Mouse (Mus musculus) CH12.LX (cell line): ENCODE results near the gene Arhgef2. TPM values are rescaled to one million over a fixed set of nuclear protein-coding genes. Genes with fewer than 3 reads are reported as not detected.

Source experiments
- DNase-seq: peaks from one replicate; pipeline ENCODE4 v3.0.0-alpha.2; 2013; ENCODE audit errors: extremely low read depth
- H3K27ac ChIP-seq: 2 replicates; pipeline ENCODE4 v1.5.1; 2012; ENCODE audit warnings: low read depth, mild to moderate bottlenecking, control low read depth, moderate library complexity; ENCODE audit not compliant: insufficient read depth
- H3K27me3 ChIP-seq: replicated peaks from 2 replicates; pipeline ENCODE3; 2012; ENCODE audit warnings: inconsistent platforms
- H3K36me3 ChIP-seq, 2 experiments: replicated peaks in 1 of 2; 2 replicates each; pipeline versions ENCODE3 to v1.6.1; 2012; ENCODE audit warnings: inconsistent platforms in 1 of 2, low read length in 1 of 2, mild to moderate bottlenecking in 1 of 2, mixed read lengths in 1 of 2, moderate library complexity in 1 of 2; ENCODE audit not compliant: control insufficient read depth in 1 of 2, insufficient read depth in 1 of 2
- H3K4me1 ChIP-seq, 2 experiments: 2 replicates each; pipeline ENCODE4 v1.6.1; 2012; ENCODE audit warnings: inconsistent platforms in 1 of 2, moderate library complexity in 1 of 2; ENCODE audit not compliant: insufficient read depth in 2 of 2, control insufficient read depth in 1 of 2
- H3K4me2 ChIP-seq: 2 replicates; pipeline ENCODE4 v1.6.1; 2012; ENCODE audit warnings: low read depth, mild to moderate bottlenecking, control low read depth; ENCODE audit not compliant: poor library complexity, insufficient read depth, severe bottlenecking
- H3K4me3 ChIP-seq, 3 experiments: fragments of 150-350 bp in 1 of 3; sonication (generic) in 1 of 3; replicated peaks in 1 of 3; 2 replicates each; pipeline versions ENCODE3 to v1.5.1; 2011 to 2012; ENCODE audit warnings: low read depth in 2 of 3, low read length in 2 of 3, mild to moderate bottlenecking in 2 of 3, moderate library complexity in 2 of 3, control low read depth in 1 of 3, improper control_type of control experiment in 1 of 3, inconsistent platforms in 1 of 3, mixed read lengths in 1 of 3; ENCODE audit not compliant: poor library complexity in 1 of 3
- H3K79me2 ChIP-seq: replicated peaks from 2 replicates; pipeline ENCODE4 v1.6.1; 2012; ENCODE audit warnings: mild to moderate bottlenecking, moderate library complexity; ENCODE audit not compliant: control insufficient read depth, poor library complexity, insufficient read depth, severe bottlenecking; ENCODE audit errors: extremely low read depth
- H3K9ac ChIP-seq: 2 replicates; pipeline ENCODE4 v1.6.1; 2012; ENCODE audit warnings: low read depth, mild to moderate bottlenecking, control low read depth, moderate library complexity; ENCODE audit not compliant: insufficient read depth
- H3K9me3 ChIP-seq: replicated peaks from 2 replicates; pipeline ENCODE3; 2012; ENCODE audit warnings: low read length, inconsistent platforms, mixed read lengths
- BHLHE40 ChIP-seq: IDR thresholded peaks from 2 replicates; pipeline ENCODE4 v1.6.1; 2011; ENCODE audit warnings: mild to moderate bottlenecking, low read depth, low read length, improper control_type of control experiment
- CHD1 ChIP-seq: IDR thresholded peaks from 2 replicates; pipeline ENCODE4 v1.6.1; 2012; ENCODE audit warnings: low read depth, low read length, improper control_type of control experiment, inconsistent platforms
- CHD2 ChIP-seq: IDR thresholded peaks from 2 replicates; pipeline ENCODE4 v1.6.1; 2011; ENCODE audit warnings: low read length, improper control_type of control experiment
- CTCF ChIP-seq, 2 experiments: IDR thresholded peaks in 1 of 2; conservative IDR thresholded peaks in 1 of 2; 2 replicates each; pipeline ENCODE4 v1.5.1; 2011 to 2012; ENCODE audit warnings: low read depth in 2 of 2, low read length in 2 of 2, improper control_type of control experiment in 1 of 2, inconsistent platforms in 1 of 2, mild to moderate bottlenecking in 1 of 2, moderate library complexity in 1 of 2
- ELF1 ChIP-seq: IDR thresholded peaks from 2 replicates; pipeline ENCODE4 v1.6.1; 2014; ENCODE audit warnings: low read depth, mild to moderate bottlenecking, inconsistent platforms, low read length, improper control_type of control experiment
- ETS1 ChIP-seq: conservative IDR thresholded peaks from 2 replicates; pipeline ENCODE4 v1.6.1; 2012; ENCODE audit warnings: low read depth, mild to moderate bottlenecking, inconsistent platforms, low read length, improper control_type of control experiment, moderate library complexity
- GABPA ChIP-seq: IDR thresholded peaks from 2 replicates; pipeline ENCODE4 v1.6.1; 2012; ENCODE audit warnings: low read depth, low read length, improper control_type of control experiment, inconsistent platforms; ENCODE audit not compliant: insufficient replicate concordance
- JUND ChIP-seq: conservative IDR thresholded peaks from 2 replicates; pipeline ENCODE4 v1.6.1; 2011; ENCODE audit warnings: low read depth, low read length, improper control_type of control experiment
- MAFK ChIP-seq: IDR thresholded peaks from 2 replicates; pipeline ENCODE4 v1.6.1; 2011; ENCODE audit warnings: low read length, improper control_type of control experiment; ENCODE audit not compliant: insufficient replicate concordance
- MAZ ChIP-seq: IDR thresholded peaks from 2 replicates; pipeline ENCODE4 v1.6.1; 2012; ENCODE audit warnings: low read depth, mild to moderate bottlenecking, inconsistent platforms, low read length, improper control_type of control experiment, moderate library complexity
- MXI1 ChIP-seq: IDR thresholded peaks from 2 replicates; pipeline ENCODE4 v1.6.1; 2011; ENCODE audit warnings: mild to moderate bottlenecking, low read depth, low read length, improper control_type of control experiment
- MYC ChIP-seq: IDR thresholded peaks from 2 replicates; pipeline ENCODE4 v1.6.1; 2011; ENCODE audit warnings: low read depth, mild to moderate bottlenecking, improper control_type of control experiment, low read length
- NELFE ChIP-seq: IDR thresholded peaks from 2 replicates; pipeline ENCODE4 v1.6.1; 2011; ENCODE audit warnings: low read depth, low read length, improper control_type of control experiment
- NRF1 ChIP-seq: IDR thresholded peaks from 2 replicates; pipeline ENCODE4 v1.6.1; 2014; ENCODE audit warnings: low read depth, mild to moderate bottlenecking, inconsistent platforms, low read length, improper control_type of control experiment, moderate library complexity
- PAX5 ChIP-seq: IDR thresholded peaks from 2 replicates; pipeline ENCODE4 v1.6.1; 2012; ENCODE audit warnings: low read length, inconsistent platforms, mixed read lengths
- POLR2A ChIP-seq: IDR thresholded peaks from 2 replicates; pipeline ENCODE4 v1.6.1; 2011; ENCODE audit warnings: low read depth, mild to moderate bottlenecking, improper control_type of control experiment, low read length
- POLR2AphosphoS2 ChIP-seq: IDR thresholded peaks from 2 replicates; pipeline ENCODE4 v1.6.1; 2011; ENCODE audit warnings: low read depth, low read length, improper control_type of control experiment
- RAD21 ChIP-seq: IDR thresholded peaks from 2 replicates; pipeline ENCODE4 v1.6.1; 2011; ENCODE audit warnings: low read depth, mild to moderate bottlenecking, low read length, improper control_type of control experiment, moderate library complexity
- SIN3A ChIP-seq: IDR thresholded peaks from 2 replicates; pipeline ENCODE4 v1.6.1; 2012; ENCODE audit warnings: low read length, improper control_type of control experiment, inconsistent platforms
- SMC3 ChIP-seq: IDR thresholded peaks from 2 replicates; pipeline ENCODE4 v1.6.1; 2011; ENCODE audit warnings: low read depth, low read length, improper control_type of control experiment
- TBP ChIP-seq: conservative IDR thresholded peaks from 2 replicates; pipeline ENCODE4 v1.6.1; 2011; ENCODE audit warnings: low read depth, low read length, improper control_type of control experiment
- TCF12 ChIP-seq: IDR thresholded peaks from 2 replicates; pipeline ENCODE4 v1.6.1; 2014; ENCODE audit warnings: low read depth, mild to moderate bottlenecking, inconsistent platforms, low read length, improper control_type of control experiment
- UBTF ChIP-seq: IDR thresholded peaks from 2 replicates; pipeline ENCODE4 v1.6.1; 2012; ENCODE audit warnings: low read depth, mild to moderate bottlenecking, inconsistent platforms, low read length, improper control_type of control experiment, moderate library complexity
- USF1 ChIP-seq: IDR thresholded peaks from 2 replicates; pipeline ENCODE4 v1.6.1; 2014; ENCODE audit warnings: low read depth, mild to moderate bottlenecking, inconsistent platforms, low read length, improper control_type of control experiment
- USF2 ChIP-seq: conservative IDR thresholded peaks from 2 replicates; pipeline ENCODE4 v1.6.1; 2011; ENCODE audit warnings: low read depth, low read length, improper control_type of control experiment
- ZNF384 ChIP-seq: IDR thresholded peaks from 2 replicates; pipeline ENCODE4 v1.6.1; 2012; ENCODE audit warnings: low read depth, low read length, improper control_type of control experiment, inconsistent platforms
- dilution Hi-C: fragments of 300-500 bp; cut with MboI; formaldehyde crosslinking; loops from 2 replicates; pipeline ENCODE4 v1.14.3; 2020; ENCODE audit warnings: low sequenced_read_pairs; ENCODE audit not compliant: extremely low pct_unique_long_range_greater_than_20kb, extremely low pct_ligation_motif_present
- in situ Hi-C: fragments of 300-500 bp; cut with MboI; formaldehyde crosslinking; loops from 3 replicates; pipeline ENCODE4 v1.14.3; 2019; ENCODE audit warnings: low sequenced_read_pairs, low pct_ligation_motif_present, low pct_unique_long_range_greater_than_20kb, mixed read lengths
- polyA plus RNA-seq: library from polyadenylated mRNA; unstranded; fragments of >175 nt; gene quantifications from 2 replicates; pipeline ENCODE4 v1.2.1, GENCODE M21; 2012; ENCODE audit warnings: low read depth; ENCODE audit not compliant: insufficient read length
- total RNA-seq, 2 experiments: library from RNA; depleted of rRNA; stranded (reverse); fragments of 300-350 nt in 1 of 2; fragments of >200 nt in 1 of 2; gene quantifications; 2 replicates each; pipeline ENCODE4 v1.2.3; 2012 to 2014

Arhgef2 gene
- total and polyA plus RNA-seq, 3 experiments: 18.5 to 43.9 (median 43.1) TPM

DNA sequence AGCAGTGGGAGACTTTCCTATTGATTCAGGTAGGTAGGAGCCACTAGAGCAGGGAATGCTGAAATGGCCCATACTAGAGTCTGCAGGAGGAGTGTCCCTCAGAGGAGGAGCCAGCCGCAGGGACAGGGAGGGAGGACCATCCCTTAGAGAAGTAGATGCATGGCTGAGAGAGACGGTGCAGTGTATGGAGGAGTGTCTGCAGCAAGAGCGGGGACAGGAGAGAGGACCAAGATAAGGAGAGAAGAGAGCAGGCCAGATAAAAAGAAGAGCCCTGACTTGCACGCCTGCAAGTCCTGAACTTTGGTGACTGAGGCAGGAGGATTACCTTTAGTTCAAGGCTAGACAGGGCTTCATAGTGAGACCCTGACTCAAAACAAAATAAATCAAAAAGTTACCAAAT, 21.3 kb downstream of the Arhgef2 start:
- Histone ChIP-seq H3K79me2 (peaks cover 69% of the 10 kb centered on the region), H3K27ac (no peak overlapping the region), H3K9me3 (no peaks in the 10 kb centered on the region), H3K4me1 (peaks cover 12 to 72% of the 10 kb centered on the region in 2 experiments), H3K9ac (no peak overlapping the region), H3K4me3 (no peak overlapping the region), H3K36me3 (peaks cover 43 to 80% of the 10 kb centered on the region in 2 experiments), H3K27me3 (no peaks in the 10 kb centered on the region), H3K4me2 (no peak overlapping the region)
- in situ Hi-C loops (no loop called here), dilution Hi-C loops (no loop called here)
- no peak for TF ChIP-seq CHD1
- DNase-seq: no peak

DNA sequence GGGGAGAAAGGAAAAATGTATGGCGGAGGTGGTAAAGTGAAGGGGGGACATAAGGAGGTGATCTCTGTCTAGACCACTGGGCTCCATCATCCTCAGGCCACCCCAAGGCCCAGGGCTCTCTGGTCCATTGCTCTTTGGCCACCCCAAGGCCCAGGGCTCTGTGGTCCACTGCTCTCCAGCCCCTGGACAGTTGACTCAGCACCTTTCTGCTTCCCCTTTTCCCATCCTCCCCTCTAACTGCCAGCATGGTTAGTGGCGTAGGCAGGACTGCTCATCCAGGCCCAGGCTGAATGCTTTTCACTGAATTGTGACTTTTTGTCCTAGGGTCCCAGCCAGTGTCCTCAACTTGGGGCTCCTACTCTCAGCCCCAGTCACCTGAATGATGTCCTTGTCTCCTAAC, 21.8 kb downstream of the Arhgef2 start:
- Histone ChIP-seq H3K79me2 (peaks cover 65% of the 10 kb centered on the region), H3K27ac (no peak overlapping the region), H3K4me1 (peaks cover 12 to 72% of the 10 kb centered on the region in 2 experiments), H3K27me3 (no peaks in the 10 kb centered on the region), H3K9ac (no peak overlapping the region), H3K36me3 (peaks cover 47 to 84% of the 10 kb centered on the region in 2 experiments), H3K4me3 (no peak overlapping the region), H3K9me3 (no peaks in the 10 kb centered on the region), H3K4me2 (no peak overlapping the region)
- no peak for TF ChIP-seq POLR2A
- TF ChIP-seq NELFE: no peak
- no peak for TF ChIP-seq JUND
- no peak for TF ChIP-seq UBTF
- TF ChIP-seq ETS1: no peak
- no peak for TF ChIP-seq NRF1
- no peak for TF ChIP-seq SIN3A
- TF ChIP-seq MAFK: no peak
- TF ChIP-seq POLR2AphosphoS2: no peak
- TF ChIP-seq MAZ: no peak
- TF ChIP-seq GABPA: no peak
- no peak for TF ChIP-seq MYC
- no peak for TF ChIP-seq SMC3
- no peak for TF ChIP-seq CTCF (conservative IDR thresholded peaks at IDR 0.05 in 1 of 2, IDR thresholded peaks at IDR 0.05 in 1 of 2; ENCODE audit: low read depth in 2 of 2, low read length in 2 of 2)
- no peak for DNase-seq
- in situ Hi-C loops (no loop called here), dilution Hi-C loops (no loop called here)

- Histone ChIP-seq H3K79me2 (peaks cover 53% of the 10 kb centered on the region), H3K4me1 (peaks cover 8 to 63% of the 10 kb centered on the region in 2 experiments), H3K9me3 (no peaks in the 10 kb centered on the region), H3K9ac (no peak overlapping the region), H3K27ac (no peak overlapping the region), H3K27me3 (no peaks in the 10 kb centered on the region), H3K36me3 (peaks cover 59 to 92% of the 10 kb centered on the region in 2 experiments), H3K4me3 (no peak overlapping the region), H3K4me2 (no peak overlapping the region)
- dilution Hi-C loops: no loop called here
- in situ Hi-C loops: no loop called here
- DNase-seq: no peak
- TF ChIP-seq MAZ: no peak
- TF ChIP-seq RAD21: no peak
- TF ChIP-seq USF1: no peak
- TF ChIP-seq NELFE: no peak
- no peak for TF ChIP-seq SMC3
- no peak for TF ChIP-seq CHD1
- no peak for TF ChIP-seq TCF12
- TF ChIP-seq POLR2A: no peak
- no peak for TF ChIP-seq NRF1
- no peak for TF ChIP-seq MXI1
- no peak for TF ChIP-seq TBP
- no peak for TF ChIP-seq POLR2AphosphoS2
- TF ChIP-seq PAX5: no peak
- TF ChIP-seq USF2: no peak
- TF ChIP-seq ZNF384: no peak
- TF ChIP-seq UBTF: no peak
- TF ChIP-seq BHLHE40: no peak
- TF ChIP-seq CHD2: no peak
- no peak for TF ChIP-seq ELF1
These were observed 23.0 kb downstream of the Arhgef2 start for GRCm38 (mm10) chr3:88628766-88629165.
